Mouse (Mus musculus) forebrain, embryonic 15.5 days (tissue): ENCODE measurements at regions not wholly inside any gene's neighbourhood (a gene's known extent, or its start where the extent isn't known, plus 50 kb on each side); places are given as distances from the start of the nearest gene placed in this dataset.

ENCODE experiments used
- ATAC-seq: fragments of 200-750 bp; cut with Nextera tagmentation; replicated peaks from 2 replicates; pipeline ENCODE4 v1.8.0; 2017; ENCODE audit warnings: mild to moderate bottlenecking, moderate TSS enrichment, moderate library complexity
- H3K27ac ChIP-seq: fragments of 300-500 bp; sonication (generic); replicated peaks from 2 replicates; pipeline ENCODE4 v1.5.1; 2015; ENCODE audit warnings: mild to moderate bottlenecking, inconsistent platforms
- H3K27me3 ChIP-seq: fragments of 300-500 bp; sonication (generic); 2 replicates; pipeline ENCODE4 v1.6.1; 2015; ENCODE audit warnings: inconsistent platforms
- H3K36me3 ChIP-seq: fragments of 300-500 bp; sonication (generic); 2 replicates; pipeline ENCODE4 v1.6.1; 2015; ENCODE audit warnings: mild to moderate bottlenecking, inconsistent platforms
- H3K4me1 ChIP-seq: fragments of 300-500 bp; sonication (generic); 2 replicates; pipeline ENCODE4 v1.6.1; 2015; ENCODE audit warnings: inconsistent platforms
- H3K4me2 ChIP-seq: fragments of 300-500 bp; sonication (generic); replicated peaks from 2 replicates; pipeline ENCODE4 v1.6.1; 2015; ENCODE audit warnings: mild to moderate bottlenecking, inconsistent platforms
- H3K4me3 ChIP-seq: fragments of 300-500 bp; sonication (generic); 2 replicates; pipeline ENCODE4 v1.5.1; 2015; ENCODE audit warnings: mild to moderate bottlenecking, inconsistent platforms
- H3K9ac ChIP-seq: fragments of 300-500 bp; sonication (generic); replicated peaks from 2 replicates; pipeline ENCODE4 v1.6.1; 2015; ENCODE audit warnings: mild to moderate bottlenecking, inconsistent platforms
- H3K9me3 ChIP-seq: fragments of 300-500 bp; sonication (generic); 2 replicates; pipeline ENCODE4 v1.6.1; 2016; ENCODE audit warnings: inconsistent platforms
- WGBS: fragments of 180-500 bp; shearing (Covaris S2); methylation state at CpG from one replicate; pipeline ENCODE4 v1.1.7; 2015; ENCODE audit warnings: mixed read lengths; 5-methylcytosine and 5-hydroxymethylcytosine counted together

DNA sequence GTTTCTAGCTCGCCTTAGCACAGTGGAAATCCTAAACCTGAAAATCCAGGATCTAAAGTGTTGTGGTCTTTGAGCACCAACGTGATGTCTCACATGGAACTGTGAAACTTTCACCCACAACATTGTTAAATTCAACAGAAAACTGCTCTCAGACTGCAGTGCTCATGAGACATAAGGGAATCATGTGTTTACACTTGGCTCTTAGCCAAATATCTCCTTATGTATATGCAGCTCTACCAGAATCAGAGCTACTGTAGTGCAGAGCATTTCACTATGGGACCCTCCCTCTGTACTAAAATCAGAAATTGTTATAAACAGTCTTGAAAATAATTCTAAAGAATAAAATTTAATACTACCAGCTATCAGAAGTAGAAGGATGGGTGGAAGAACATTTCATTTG, 778.8 kb upstream of the Fam84a start:
- Histone ChIP-seq H3K9ac (no peak overlapping the region), H3K4me2 (no peak overlapping the region), H3K4me3 (no peak overlapping the region), H3K4me1 (peaks cover 4% of the 10 kb centered on the region; the same call in 1 of the 2 replicates), H3K27ac (no peak overlapping the region), H3K9me3 (no peaks in the 10 kb centered on the region), H3K27me3 (no peaks in the 10 kb centered on the region), H3K36me3 (no peaks in the 10 kb centered on the region)
- 71% methylated on average over 2 of the region's 2 CpGs for WGBS
- ATAC-seq = no peak

DNA sequence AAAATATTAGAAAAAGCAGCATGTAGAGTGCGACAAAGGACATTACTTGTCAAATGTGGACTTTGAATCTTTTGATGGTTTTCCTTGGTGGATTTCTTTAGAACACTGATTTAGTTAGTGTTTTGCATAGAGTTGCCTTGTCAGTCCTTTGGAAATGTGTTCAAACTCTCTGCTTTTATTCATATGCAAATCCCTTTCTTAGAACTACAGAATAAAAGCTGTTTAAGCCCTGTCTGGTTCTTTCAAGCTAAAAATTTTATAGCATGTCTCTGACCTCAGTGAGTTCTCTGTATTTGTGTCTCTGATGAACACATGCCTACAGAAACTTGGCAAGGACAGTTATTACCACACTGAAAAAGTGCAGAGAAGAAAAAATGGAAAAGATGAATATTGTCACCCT, 775.7 kb upstream of the Fam84a start:
- no peak overlapping the region for H3K9ac ChIP-seq
- H3K9me3 ChIP-seq = no peaks in the 10 kb centered on the region
- 10% methylated on average over 1 of the region's 1 CpGs for WGBS
- no peaks in the 10 kb centered on the region for H3K27me3 ChIP-seq
- H3K4me3 ChIP-seq = no peak overlapping the region
- H3K36me3 ChIP-seq = no peaks in the 10 kb centered on the region
- no peak overlapping the region for H3K4me2 ChIP-seq
- peaks cover 4% of the 10 kb centered on the region; the same call in 1 of the 2 replicates for H3K4me1 ChIP-seq
- peak; percentile 67 for ATAC-seq
- H3K27ac ChIP-seq = no peak overlapping the region; the same call in 1 of the 2 replicates

GRCm38 (mm10) chr12:14923768-14924167, 771.9 kb upstream of the Fam84a start:
- Histone ChIP-seq H3K9ac (no peak overlapping the region), H3K36me3 (no peaks in the 10 kb centered on the region), H3K4me1 (peaks cover 4% of the 10 kb centered on the region; the same call in 1 of the 2 replicates), H3K27me3 (no peaks in the 10 kb centered on the region), H3K9me3 (no peaks in the 10 kb centered on the region), H3K27ac (no peak overlapping the region), H3K4me3 (no peak overlapping the region), H3K4me2 (no peak overlapping the region)
- ATAC-seq = peak; percentile 77

GRCm38 (mm10) chr12:14911931-14912330, 760.1 kb upstream of the Fam84a start:
- no peaks in the 10 kb centered on the region for H3K4me1 ChIP-seq
- no peak overlapping the region for H3K4me2 ChIP-seq
- H3K9ac ChIP-seq = no peak overlapping the region
- WGBS = 82% methylated on average over 4 of the region's 4 CpGs
- no peaks in the 10 kb centered on the region for H3K36me3 ChIP-seq
- H3K27me3 ChIP-seq = no peaks in the 10 kb centered on the region
- no peak overlapping the region for H3K27ac ChIP-seq
- no peak for ATAC-seq
- no peaks in the 10 kb centered on the region for H3K9me3 ChIP-seq
- H3K4me3 ChIP-seq = no peak overlapping the region

GRCm38 (mm10) chr12:14883136-14883535, 731.3 kb upstream of the Fam84a start:
- no peak for ATAC-seq
- Histone ChIP-seq H3K4me1 (no peaks in the 10 kb centered on the region), H3K9ac (no peak overlapping the region), H3K36me3 (no peaks in the 10 kb centered on the region), H3K4me3 (no peak overlapping the region), H3K4me2 (no peak overlapping the region), H3K27me3 (no peaks in the 10 kb centered on the region), H3K27ac (no peak overlapping the region), H3K9me3 (no peaks in the 10 kb centered on the region)
- WGBS = 80% methylated on average over 4 of the region's 4 CpGs

DNA sequence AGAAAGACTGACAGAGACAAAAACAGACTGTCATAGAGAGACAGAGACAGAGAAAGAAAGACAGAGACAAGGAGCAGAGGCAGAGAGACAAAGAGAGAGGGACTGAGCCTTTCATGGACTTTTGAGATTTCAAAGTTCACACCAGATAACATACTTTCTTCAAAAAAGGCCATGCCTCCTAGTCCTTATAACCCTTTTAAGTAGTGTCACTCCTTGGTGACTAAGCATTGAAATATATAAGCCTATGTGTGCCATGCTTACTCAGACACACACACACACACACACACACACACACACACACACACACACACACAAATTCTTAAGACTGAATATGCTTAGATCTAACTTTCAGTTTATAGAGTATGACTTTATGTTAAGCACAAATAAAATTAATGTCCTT, 728.6 kb upstream of the Fam84a start:
- H3K9me3 ChIP-seq = no peaks in the 10 kb centered on the region
- H3K9ac ChIP-seq = no peak overlapping the region
- H3K27me3 ChIP-seq = no peaks in the 10 kb centered on the region
- no peak overlapping the region for H3K4me2 ChIP-seq
- peaks cover 6% of the 10 kb centered on the region for H3K4me1 ChIP-seq
- H3K36me3 ChIP-seq = no peaks in the 10 kb centered on the region
- ATAC-seq = no peak
- no peak overlapping the region for H3K27ac ChIP-seq
- no peak overlapping the region for H3K4me3 ChIP-seq

DNA sequence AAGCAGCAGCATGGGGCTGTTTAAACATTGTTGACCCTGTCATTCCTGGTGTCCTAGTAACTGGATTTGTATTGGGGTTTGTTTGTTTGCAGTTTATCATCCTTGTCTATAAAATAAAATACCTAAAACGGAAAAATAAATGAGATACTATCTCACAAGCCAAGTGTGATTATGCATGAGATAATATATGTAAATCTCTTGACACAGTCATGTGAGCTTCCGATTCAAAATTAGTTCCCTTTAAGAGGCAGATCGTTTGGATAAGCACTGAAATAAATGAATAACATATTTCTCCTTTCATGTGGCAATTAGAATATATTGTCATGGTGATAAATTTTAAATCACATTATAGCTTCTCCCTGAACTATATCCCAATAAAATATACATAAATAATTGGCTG, 723.4 kb upstream of the Fam84a start:
- ATAC-seq = 0 out of 2 replicates have a peak, but pooled peaks have one; percentile 30
- no peak overlapping the region for H3K4me2 ChIP-seq

GRCm38 (mm10) chr12:14871336-14871910, 719.6 kb upstream of the Fam84a start:
- Histone ChIP-seq H3K27ac (peak overlapping the region; percentile 72), H3K4me2 (no peak overlapping the region)
- 48% methylated on average over 3 of the region's 3 CpGs for WGBS

More for the DNA sequence above, 723.4 kb upstream of the Fam84a start:
- no peaks in the 10 kb centered on the region for H3K9me3 ChIP-seq
- no peaks in the 10 kb centered on the region for H3K27me3 ChIP-seq
- WGBS = 14% methylated on average over 3 of the region's 3 CpGs
- peaks cover 6% of the 10 kb centered on the region for H3K4me1 ChIP-seq
- no peak overlapping the region for H3K9ac ChIP-seq
- no peaks in the 10 kb centered on the region for H3K36me3 ChIP-seq
- H3K4me3 ChIP-seq = no peak overlapping the region
- no peak overlapping the region; the same call in 1 of the 2 replicates for H3K27ac ChIP-seq

DNA sequence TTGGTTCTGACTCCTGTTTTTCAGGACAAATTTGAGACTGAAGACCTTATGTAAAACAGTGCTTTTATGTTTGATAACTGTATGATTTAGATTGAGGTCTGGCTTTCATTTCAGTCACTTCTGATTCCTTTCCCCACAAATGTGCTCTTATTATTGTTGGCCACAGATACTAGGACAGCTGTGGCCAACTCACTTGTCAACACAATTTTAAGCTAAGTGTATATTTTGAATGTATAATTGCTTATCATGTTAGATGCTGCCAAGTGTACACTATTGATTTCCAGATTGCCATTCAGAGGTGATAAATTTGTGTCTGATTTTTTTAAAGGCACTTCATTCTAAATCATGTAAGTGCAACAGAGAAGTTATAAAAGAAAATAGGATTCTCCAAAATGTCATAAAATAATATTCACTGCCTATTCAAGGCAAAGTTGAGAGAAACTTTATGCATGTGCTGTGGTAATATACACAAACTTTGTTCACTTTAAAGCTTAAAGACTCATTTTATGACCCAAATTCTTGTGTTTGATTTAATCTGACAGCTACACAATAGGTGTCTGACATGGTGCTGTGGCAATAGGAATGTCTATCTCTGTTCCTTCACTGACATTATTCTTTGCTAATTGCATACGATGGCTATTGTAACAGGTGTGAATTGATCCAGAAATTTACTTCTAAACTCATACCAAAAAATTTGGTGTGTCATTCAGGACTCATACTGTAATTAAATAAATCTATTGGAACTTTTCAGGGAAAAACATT, 708.1 kb upstream of the Fam84a start:
- peaks cover 6% of the 10 kb centered on the region; the same call in 1 of the 2 replicates for H3K4me1 ChIP-seq
- no peak overlapping the region for H3K4me3 ChIP-seq
- H3K27ac ChIP-seq = no peak overlapping the region
- no peak overlapping the region for H3K9ac ChIP-seq
- WGBS = 19% methylated on average over 1 of the region's 1 CpGs
- no peak overlapping the region for H3K4me2 ChIP-seq
- H3K36me3 ChIP-seq = no peaks in the 10 kb centered on the region
- H3K27me3 ChIP-seq = no peaks in the 10 kb centered on the region
- ATAC-seq = peak; percentile 76
- H3K9me3 ChIP-seq = no peaks in the 10 kb centered on the region

More at GRCm38 (mm10) chr12:14871336-14871910, 719.6 kb upstream of the Fam84a start:
- Histone ChIP-seq H3K4me3 (no peak overlapping the region), H3K27me3 (no peaks in the 10 kb centered on the region), H3K4me1 (peaks cover 6% of the 10 kb centered on the region), H3K9me3 (no peaks in the 10 kb centered on the region), H3K9ac (no peak overlapping the region), H3K36me3 (no peaks in the 10 kb centered on the region)
- ATAC-seq = peak; percentile 84

GRCm38 (mm10) chr12:14859057-14859456, 707.2 kb upstream of the Fam84a start:
- H3K36me3 ChIP-seq = no peaks in the 10 kb centered on the region
- no peak overlapping the region for H3K4me2 ChIP-seq
- no peak overlapping the region for H3K9ac ChIP-seq
- H3K4me1 ChIP-seq = peaks cover 6% of the 10 kb centered on the region; the same call in 1 of the 2 replicates
- H3K4me3 ChIP-seq = no peak overlapping the region
- 83% methylated on average over 2 of the region's 2 CpGs for WGBS
- no peaks in the 10 kb centered on the region for H3K27me3 ChIP-seq
- peak overlapping the region; percentile 66 for H3K27ac ChIP-seq
- no peaks in the 10 kb centered on the region for H3K9me3 ChIP-seq
- ATAC-seq = peak; percentile 56; the same call in 1 of the 2 replicates

GRCm38 (mm10) chr12:14835510-14835909, 683.7 kb upstream of the Fam84a start:
- Histone ChIP-seq H3K4me1 (no peaks in the 10 kb centered on the region), H3K27me3 (no peaks in the 10 kb centered on the region), H3K9ac (no peak overlapping the region), H3K4me3 (no peak overlapping the region), H3K36me3 (no peaks in the 10 kb centered on the region), H3K4me2 (no peak overlapping the region), H3K27ac (no peak overlapping the region), H3K9me3 (no peaks in the 10 kb centered on the region)
- ATAC-seq = no peak
